Mouse (Mus musculus) T-helper 17 cell (primary cell): ENCODE results near the gene Gm3233.
"Not testable (repeated sequence)": the region's sequence is repeated elsewhere in the genome, so short reads cannot be mapped to it uniquely, and the experiment has no call there.

Source experiments
- in situ Hi-C, 2 experiments: fragments of 300-600 bp; cut with MboI, MseI; formaldehyde crosslinking; loops; 1 replicate in 1 of 2; 2 replicates in 1 of 2; pipeline ENCODE4 v1.15.1; 2025; ENCODE audit warnings: high pct_unique_total_duplicates in 2 of 2

Gene Gm3233

DNA sequence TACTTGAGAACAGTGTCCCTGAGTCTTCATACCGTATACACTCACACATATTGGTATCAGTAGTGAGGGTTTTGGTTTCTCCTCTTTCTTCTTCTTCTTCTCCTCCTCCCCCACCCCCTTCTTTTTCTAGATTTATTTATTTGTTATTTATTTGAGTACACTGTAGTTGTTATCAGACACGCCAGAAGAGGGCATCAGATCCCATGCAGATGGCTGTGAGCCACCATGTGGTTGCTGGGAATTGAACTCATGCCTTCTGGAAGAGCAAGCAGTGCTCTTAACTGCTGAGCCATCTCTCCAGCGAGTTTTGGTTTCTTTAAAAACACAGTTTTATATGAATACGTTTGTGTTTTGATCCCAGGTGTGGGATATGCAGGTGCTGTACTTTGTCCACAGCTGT, 31.2 kb downstream of the Gm3233 start:
- in situ Hi-C loops, result no loop called here

DNA sequence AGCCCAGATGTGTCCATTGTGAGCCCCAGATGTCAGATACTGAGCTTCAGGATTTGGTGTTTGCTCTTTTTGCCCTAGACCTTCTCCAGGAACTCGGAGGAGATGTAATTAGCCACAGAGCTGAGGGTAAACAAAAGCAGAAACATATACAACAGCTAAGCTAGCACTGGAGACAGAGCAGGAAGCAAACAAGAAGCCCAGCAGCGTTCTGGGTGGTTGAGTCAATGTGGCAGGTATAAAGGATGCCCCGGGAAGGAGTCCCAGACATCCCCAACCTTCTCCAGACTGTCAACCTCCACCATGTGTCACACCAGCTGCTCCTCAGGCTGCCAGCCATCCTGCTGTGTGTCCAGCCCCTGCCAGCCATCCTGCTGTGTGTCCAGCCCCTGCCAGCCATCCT, 33.3 kb downstream of the Gm3233 start, which contains the start of gene Gm10100:
Gene Gm10100, plus strand, starts transcription at position 301 of the 400 bp plus-strand sequence.
- in situ Hi-C loops, result no loop called here

DNA sequence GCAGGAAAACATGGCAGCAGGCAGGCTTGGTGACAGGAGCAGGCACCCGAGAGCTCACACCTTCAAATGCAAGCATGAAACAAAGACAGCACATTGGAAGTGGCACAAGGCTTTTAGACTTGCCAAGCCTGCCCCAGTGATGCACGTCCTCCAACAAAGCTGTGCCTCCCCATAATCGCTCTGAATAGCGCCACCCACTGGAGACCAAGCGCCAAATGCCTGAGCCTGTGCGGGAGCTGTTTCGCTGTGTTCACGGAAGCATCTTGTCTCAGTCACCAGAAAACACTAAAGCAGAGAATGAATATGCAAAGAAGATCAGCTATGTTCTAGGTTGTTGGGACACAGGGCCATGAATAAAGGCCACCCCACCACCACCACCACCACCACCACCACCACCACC, 34.6 kb downstream of the Gm3233 start:
- in situ Hi-C loops, result no loop called here

DNA sequence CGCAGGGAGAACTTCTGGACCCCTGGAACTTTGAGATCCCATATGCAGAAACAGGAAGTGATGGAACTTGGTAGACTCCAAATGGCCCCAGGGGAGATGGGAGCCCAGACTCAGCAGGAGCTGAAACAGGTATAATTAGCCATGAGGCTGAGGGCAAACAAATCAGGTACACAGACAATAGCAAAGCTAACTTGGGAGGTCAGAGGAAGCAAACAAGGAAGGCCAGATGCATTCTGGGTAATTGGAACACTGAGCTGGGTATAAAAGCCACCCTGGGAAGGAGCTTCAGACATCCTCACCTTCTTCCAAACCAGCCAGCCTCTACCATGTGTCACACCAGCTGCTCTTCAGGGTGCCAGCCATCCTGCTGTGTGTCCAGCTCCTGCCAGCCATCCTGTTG, 39.2 kb downstream of the Gm3233 start, which contains the start of gene Krtap12-1:
Gene Krtap12-1, plus strand, starts transcription at position 301 of the 400 bp plus-strand sequence.
- in situ Hi-C loops, result not testable (repeated sequence)

DNA sequence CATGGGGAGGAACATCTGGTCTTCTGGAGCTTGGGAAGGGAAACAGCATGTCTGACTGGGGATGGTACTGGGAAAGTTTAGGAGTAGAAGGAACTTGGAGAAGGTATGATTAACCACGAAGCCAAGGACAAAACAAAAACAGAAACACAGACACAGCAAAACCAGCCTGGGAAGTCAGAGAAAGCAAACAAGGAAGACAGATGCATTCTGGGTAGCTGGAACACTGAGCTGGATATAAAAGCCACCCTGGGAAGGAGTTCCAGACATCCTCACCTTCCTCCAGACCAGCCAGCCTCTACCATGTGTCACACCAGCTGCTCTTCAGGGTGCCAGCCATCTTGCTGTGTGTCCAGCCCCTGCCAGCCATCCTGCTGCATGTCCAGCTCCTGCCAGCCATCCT, 44.0 kb downstream of the Gm3233 start, which contains the start of gene Gm10142:
Gene Gm10142, plus strand, starts transcription at position 301 of the 400 bp plus-strand sequence.
- in situ Hi-C loops, result no loop called here

- in situ Hi-C loops, result no loop called here
These were observed 45.7 kb downstream of the Gm3233 start for GRCm38 (mm10) chr10:77713734-77714133.

DNA sequence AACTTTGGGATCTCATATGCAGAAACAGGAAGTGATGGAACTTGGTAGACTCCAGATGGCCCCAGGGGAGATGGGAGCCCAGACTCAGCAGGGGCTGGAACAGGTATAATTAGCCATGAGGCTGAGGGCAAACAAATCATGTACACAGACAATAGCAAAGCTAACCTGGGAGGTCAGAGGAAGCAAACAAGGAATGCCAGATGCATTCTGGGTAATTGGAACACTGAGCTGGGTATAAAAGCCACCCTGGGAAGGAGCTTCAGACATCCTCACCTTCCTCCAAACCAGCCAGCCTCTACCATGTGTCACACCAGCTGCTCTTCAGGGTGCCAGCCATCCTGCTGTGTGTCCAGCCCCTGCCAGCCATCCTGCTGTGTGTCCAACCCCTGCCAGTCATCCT, 48.3 kb downstream of the Gm3233 start, which contains the start of gene Gm10024:
Gene Gm10024, plus strand, starts transcription at position 301 of the 400 bp plus-strand sequence.
- in situ Hi-C loops, result not testable (repeated sequence)

DNA sequence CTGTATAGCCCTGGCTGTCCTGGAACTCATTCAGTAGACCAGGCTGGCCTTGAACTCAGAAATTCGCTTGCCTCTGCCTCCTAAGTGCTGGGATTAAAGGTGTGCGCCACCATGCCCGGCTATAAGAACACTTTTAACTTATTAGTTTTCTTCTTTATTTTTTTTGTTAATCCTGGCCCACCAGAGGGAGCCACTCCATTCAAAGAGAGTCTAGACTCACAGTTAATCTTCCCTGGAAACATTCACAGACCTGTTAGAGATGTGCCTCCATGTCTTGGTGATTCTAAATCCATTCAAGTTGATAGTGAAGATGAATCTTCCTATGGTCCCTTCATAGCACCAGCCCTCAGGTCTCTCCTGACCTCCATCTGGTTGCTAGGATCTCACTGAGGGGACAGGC, 49.7 kb downstream of the Gm3233 start:
- in situ Hi-C loops, result no loop called here
